ENCODE assay signal across 8 mouse cellular contexts in genomic region chr16:92487489-92487888, GRCm38 (mm10). TPM values are rescaled to one million over a fixed set of nuclear protein-coding genes. Genes with fewer than 3 reads are reported as not detected.
A peak's percentile ranks its signal among the peaks of the same experiment; 100 is the strongest.
DNase-seq lines count a peak whose midpoint lies in the region; ATAC-seq and TF ChIP-seq lines count a peak whose summit lies in the region.

No protein-coding gene starts in this region.

- no peaks in the 10 kb centered on the region for H3K27me3 ChIP-seq in heart, postnatal 0 days (ENCODE audit: control insufficient read depth, insufficient read depth, low read length)
- H3K27me3 ChIP-seq in heart, embryonic 11.5 days (ENCODE audit: control insufficient read depth, insufficient read depth, low read length): 0 out of 2 replicates have a peak, but pooled peaks cover 2% of the 10 kb centered on the region
- no peaks in the 10 kb centered on the region for H3K27me3 ChIP-seq in testis, adult 2 months (ENCODE audit: control insufficient read depth, insufficient read depth, low read length)
- no peaks in the 10 kb centered on the region for H3K27me3 ChIP-seq in lung, postnatal 0 days (replicated peaks; ENCODE audit: insufficient read depth, low read length)

- no peak overlapping the region for H3K4me3 ChIP-seq in heart, postnatal 0 days (ENCODE audit: low read depth, low read length)
- H3K4me3 ChIP-seq in heart, embryonic 11.5 days (ENCODE audit: low read depth, low read length): no peak overlapping the region
- H3K4me3 ChIP-seq in testis, adult 2 months (ENCODE audit: control insufficient read depth, low read depth, low read length): no peak overlapping the region
- no peak overlapping the region for H3K4me3 ChIP-seq in lung, postnatal 0 days (ENCODE audit: low read depth, low read length)

- H3K27ac ChIP-seq in heart, postnatal 0 days (ENCODE audit: low read depth): no peak overlapping the region
- no peak overlapping the region for H3K27ac ChIP-seq in heart, embryonic 11.5 days (ENCODE audit: low read depth, low read length)
- H3K27ac ChIP-seq in testis, adult 2 months (ENCODE audit: control insufficient read depth, insufficient read depth, low read depth, low read length): no peak overlapping the region
- no peak overlapping the region for H3K27ac ChIP-seq in lung, postnatal 0 days (ENCODE audit: low read length)

- no peak overlapping the region for H3K9ac ChIP-seq in heart, postnatal 0 days (replicated peaks; ENCODE audit: low read depth, low read length)
- H3K9ac ChIP-seq in heart, embryonic 11.5 days (ENCODE audit: low read depth, low read length): no peak overlapping the region
- no peak overlapping the region for H3K9ac ChIP-seq in lung, postnatal 0 days (replicated peaks; ENCODE audit: low read depth)

- H3K36me3 ChIP-seq in heart, postnatal 0 days (replicated peaks; ENCODE audit: control insufficient read depth, insufficient read depth, low read length): no peaks in the 10 kb centered on the region
- no peaks in the 10 kb centered on the region for H3K36me3 ChIP-seq in heart, embryonic 11.5 days (ENCODE audit: control insufficient read depth, insufficient read depth, low read length)
- H3K36me3 ChIP-seq in testis, adult 2 months (ENCODE audit: control insufficient read depth, insufficient read depth, low read length): no peaks in the 10 kb centered on the region
- H3K36me3 ChIP-seq in lung, postnatal 0 days (ENCODE audit: insufficient read depth, low read length): no peaks in the 10 kb centered on the region

- H3K4me2 ChIP-seq in heart, postnatal 0 days (ENCODE audit: low read depth, low read length): no peak overlapping the region
- no peak overlapping the region for H3K4me2 ChIP-seq in heart, embryonic 11.5 days
- no peak overlapping the region for H3K4me2 ChIP-seq in lung, postnatal 0 days (replicated peaks; ENCODE audit: low read depth, low read length)

- TF ChIP-seq EP300 in heart, postnatal 0 days (IDR thresholded peaks at IDR 0.05; ENCODE audit: low read depth): no peak
- no peak for TF ChIP-seq EP300 in lung, postnatal 0 days (IDR thresholded peaks at IDR 0.05)

- 42% methylated on average over 4 of the region's 4 CpGs for WGBS in heart, postnatal 0 days
- 37% methylated on average over 4 of the region's 4 CpGs for WGBS in heart, embryonic 11.5 days (ENCODE audit: insufficient replicate concordance)
- 53% methylated on average over 4 of the region's 4 CpGs for WGBS in lung, postnatal 0 days

- TF ChIP-seq POLR2A in testis, adult 2 months (IDR thresholded peaks at IDR 0.05; ENCODE audit: control insufficient read depth, low read depth, low read length): no peak

- DNase-seq in heart, postnatal 0 days (ENCODE audit: low spot score): peak; percentile 21
- no peak for DNase-seq in testis, postnatal 14 days (ENCODE audit: low spot score)
- peak; percentile 68 to 78 for DNase-seq in cerebellum, postnatal 14 days
- DNase-seq in lung, postnatal 0 days (ENCODE audit: low spot score): no peak
- DNase-seq in urinary bladder, postnatal 10 days (ENCODE audit: low spot score): no peak
- DNase-seq in left cerebral cortex, adult 9 months (ENCODE audit: low spot score in 2 of 2): no peak

- TF ChIP-seq CTCF in heart, postnatal 0 days (IDR thresholded peaks at IDR 0.05; ENCODE audit: low read depth): peak; percentile 68
- TF ChIP-seq CTCF in testis, adult 2 months (IDR thresholded peaks at IDR 0.05; ENCODE audit: control insufficient read depth, insufficient read depth, insufficient replicate concordance, low read depth, low read length): peak; percentile 16; the same call in 1 of the 2 replicates
- peak; percentile 80 for TF ChIP-seq CTCF in lung, postnatal 0 days (IDR thresholded peaks at IDR 0.05)

- no peaks in the 10 kb centered on the region for H3K9me3 ChIP-seq in heart, postnatal 0 days (replicated peaks; ENCODE audit: control insufficient read depth, low read length)
- no peaks in the 10 kb centered on the region for H3K9me3 ChIP-seq in heart, embryonic 11.5 days (replicated peaks; ENCODE audit: control insufficient read depth, low read length)
- no peaks in the 10 kb centered on the region for H3K9me3 ChIP-seq in lung, postnatal 0 days (ENCODE audit: low read length)

- H3K4me1 ChIP-seq in heart, postnatal 0 days (ENCODE audit: control insufficient read depth, insufficient read depth): no peaks in the 10 kb centered on the region; the same call in 1 of the 2 replicates
- peaks cover 12% of the 10 kb centered on the region; the same call in 1 of the 2 replicates for H3K4me1 ChIP-seq in heart, embryonic 11.5 days (ENCODE audit: control insufficient read depth, insufficient read depth, low read length)
- no peaks in the 10 kb centered on the region; the same call in 1 of the 2 replicates for H3K4me1 ChIP-seq in testis, adult 2 months (ENCODE audit: control insufficient read depth, insufficient read depth, low read length)
- no peaks in the 10 kb centered on the region for H3K4me1 ChIP-seq in lung, postnatal 0 days (ENCODE audit: insufficient read depth, low read depth, low read length)

- ATAC-seq in heart, postnatal 0 days (ENCODE audit: insufficient read depth, low read depth): no peak
- no peak; the same call in 1 of the 2 replicates for ATAC-seq in heart, embryonic 11.5 days (replicated peaks; ENCODE audit: insufficient number of reproducible peaks, low FRiP score, low TSS enrichment)
- 0 out of 2 replicates have a peak, but pooled peaks have one; percentile 17 for ATAC-seq in lung, postnatal 0 days

RNA-seq across cellular contexts. Expression of gene Clic6, which starts 2.0 kb away (rescaled TPM):
- 0.38 and 3.6 TPM in 2 replicates for total RNA-seq in heart, postnatal 0 days (2014; rRNA removed; ENCODE audit: low replicate concordance)
- polyA plus RNA-seq in heart, postnatal 0 days (2015; fragmentation: Nextera tagmentation; extraction: Ambion mirVana): 1.1 and 1.7 TPM in 2 replicates
- 0.54 and 0.59 TPM in 2 replicates for polyA plus RNA-seq in heart, embryonic 11.5 days (2014; fragmentation: Nextera tagmentation; extraction: Ambion mirVana)
- polyA plus RNA-seq in testis, adult 2 months (2012; rRNA removed): 1.1 and 1.2 TPM in 2 replicates
- 14.5 and 16.4 TPM in 2 replicates for polyA plus RNA-seq in lung, postnatal 0 days (2015; fragmentation: Nextera tagmentation; extraction: Ambion mirVana)

RNA-seq across cellular contexts. Expression of gene Rcan1, which starts 16.8 kb away (rescaled TPM):
- total RNA-seq in heart, postnatal 0 days (2014; rRNA removed; ENCODE audit: low replicate concordance): 83.7 and 94.7 TPM in 2 replicates
- polyA plus RNA-seq in heart, postnatal 0 days (2015; fragmentation: Nextera tagmentation; extraction: Ambion mirVana): 52.8 and 64.6 TPM in 2 replicates
- 103 and 150 TPM in 2 replicates for polyA plus RNA-seq in heart, embryonic 11.5 days (2014; fragmentation: Nextera tagmentation; extraction: Ambion mirVana)
- polyA plus RNA-seq in testis, adult 2 months (2012; rRNA removed): 10.0 and 11.6 TPM in 2 replicates
- polyA plus RNA-seq in lung, postnatal 0 days (2015; fragmentation: Nextera tagmentation; extraction: Ambion mirVana): 54.7 and 56.1 TPM in 2 replicates

Comparison
In these comparisons a context has a peak if more than half of its experiments do, and no peak if none do; other contexts are left out.
1. DNase-seq: peak in heart, postnatal 0 days (single experiment) and cerebellum, postnatal 14 days (2 of 2); none in testis, postnatal 14 days (single experiment), lung, postnatal 0 days (single experiment), urinary bladder, postnatal 10 days (single experiment) and left cerebral cortex, adult 9 months (0 of 2).
2. CTCF ChIP-seq: peak in every context shown above with its lines; median percentile 80 in lung, postnatal 0 days; 68 in heart, postnatal 0 days; 16 in testis, adult 2 months.